Mouse (Mus musculus) ovary, postnatal 14 days (tissue): Measurements from ENCODE around the gene Plxna4.

Experiments
- DNase-seq: peaks from one replicate; pipeline ENCODE4 v3.0.0; 2022; ENCODE audit warnings: low spot score

The Plxna4 gene

GRCm38 (mm10) chr6:32251674-32252073 is 336.3 kb downstream of the Plxna4 start:
- DNase-seq: no peak

DNA sequence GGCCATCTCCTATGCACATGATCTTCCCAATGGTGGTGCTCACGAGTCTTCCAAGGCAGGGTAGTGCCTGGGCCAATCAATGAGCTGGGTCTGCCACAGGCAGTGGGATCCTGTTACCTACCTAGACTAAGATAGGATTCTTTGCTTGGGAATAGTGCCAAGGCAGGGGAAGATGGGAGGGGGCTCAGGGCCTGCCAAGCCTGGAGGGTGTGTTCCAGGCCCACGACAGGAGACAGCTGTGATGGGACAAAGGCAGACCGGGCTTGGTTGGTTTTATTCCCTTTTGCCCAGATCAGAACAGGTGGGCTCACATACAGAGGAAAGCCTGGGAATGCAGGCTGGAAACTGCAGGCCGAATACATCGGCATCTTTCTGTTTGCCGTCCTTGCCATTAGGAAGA is 342.0 kb downstream of the Plxna4 start:
- no peak for DNase-seq

GRCm38 (mm10) chr6:32243040-32243439 is 345.0 kb downstream of the Plxna4 start:
- no peak for DNase-seq

DNA sequence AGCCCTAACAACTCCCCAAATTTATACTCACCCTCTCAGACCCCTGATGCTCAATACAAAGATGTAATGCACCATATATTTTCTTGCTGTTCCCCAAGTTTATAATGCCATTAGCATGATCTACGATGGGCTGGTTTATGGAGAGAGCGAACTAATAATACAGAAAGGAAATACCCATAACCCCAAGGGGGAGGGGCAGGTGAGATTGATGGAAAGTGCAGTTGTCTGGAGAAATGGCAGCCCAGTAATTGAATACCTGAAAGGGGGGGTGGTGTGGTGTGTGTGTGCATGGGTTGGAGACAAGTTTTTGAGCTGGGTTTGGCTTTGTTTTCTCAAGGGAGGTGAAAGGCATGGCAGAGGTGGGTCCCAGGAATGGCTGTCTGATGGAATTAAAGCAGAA is 356.6 kb downstream of the Plxna4 start:
- DNase-seq: no peak

- no peak for DNase-seq
Observed at GRCm38 (mm10) chr6:32226636-32227035, 361.4 kb downstream of the Plxna4 start.

DNA sequence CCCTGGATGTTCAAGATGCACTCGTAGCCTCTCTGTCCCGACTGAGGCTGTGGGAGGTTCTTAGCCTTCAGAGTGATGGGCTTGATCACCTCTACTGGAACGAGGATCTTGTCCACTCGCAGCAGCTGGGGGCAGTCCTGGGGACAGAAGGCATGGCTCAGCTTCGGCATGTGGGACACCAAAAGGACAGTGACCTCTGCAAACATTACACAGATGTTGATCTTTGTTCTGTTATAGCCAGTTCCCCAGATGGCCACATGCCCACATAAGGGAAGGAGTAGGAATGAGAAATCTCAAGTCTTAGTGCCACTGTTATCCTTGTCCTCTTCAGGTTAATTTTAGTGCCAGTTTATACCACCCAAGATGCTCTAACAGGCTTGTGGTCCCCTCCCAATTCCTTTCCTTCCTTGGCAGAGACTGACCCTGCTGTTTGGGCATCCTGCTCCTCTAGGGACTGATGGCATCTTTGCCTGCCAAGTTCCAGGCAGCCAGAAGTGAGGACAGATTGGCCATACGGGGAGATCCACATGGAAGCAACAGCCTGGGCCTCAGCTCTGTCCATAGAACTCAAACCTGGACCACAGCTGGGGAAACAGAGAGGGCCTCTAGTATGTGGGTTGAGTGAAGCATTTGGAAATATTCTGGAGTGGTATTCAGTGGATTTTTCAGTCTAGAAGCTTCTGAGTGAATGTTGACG is 363.8 kb downstream of the Plxna4 start:
- no peak for DNase-seq

- no peak for DNase-seq
Observed at GRCm38 (mm10) chr6:32220765-32221164, 367.2 kb downstream of the Plxna4 start.

GRCm38 (mm10) chr6:32218544-32218943 is 369.4 kb downstream of the Plxna4 start:
- no peak for DNase-seq

GRCm38 (mm10) chr6:32212439-32212838 is 375.6 kb downstream of the Plxna4 start:
- no peak for DNase-seq

- DNase-seq: no peak
Observed at GRCm38 (mm10) chr6:32210139-32210538, 377.9 kb downstream of the Plxna4 start.

GRCm38 (mm10) chr6:32208951-32209350 is 379.0 kb downstream of the Plxna4 start:
- DNase-seq: no peak

- no peak for DNase-seq
Observed at GRCm38 (mm10) chr6:32204253-32204652, 383.7 kb downstream of the Plxna4 start.

- no peak for DNase-seq
Observed at GRCm38 (mm10) chr6:32203389-32203788, 384.6 kb downstream of the Plxna4 start.

DNA sequence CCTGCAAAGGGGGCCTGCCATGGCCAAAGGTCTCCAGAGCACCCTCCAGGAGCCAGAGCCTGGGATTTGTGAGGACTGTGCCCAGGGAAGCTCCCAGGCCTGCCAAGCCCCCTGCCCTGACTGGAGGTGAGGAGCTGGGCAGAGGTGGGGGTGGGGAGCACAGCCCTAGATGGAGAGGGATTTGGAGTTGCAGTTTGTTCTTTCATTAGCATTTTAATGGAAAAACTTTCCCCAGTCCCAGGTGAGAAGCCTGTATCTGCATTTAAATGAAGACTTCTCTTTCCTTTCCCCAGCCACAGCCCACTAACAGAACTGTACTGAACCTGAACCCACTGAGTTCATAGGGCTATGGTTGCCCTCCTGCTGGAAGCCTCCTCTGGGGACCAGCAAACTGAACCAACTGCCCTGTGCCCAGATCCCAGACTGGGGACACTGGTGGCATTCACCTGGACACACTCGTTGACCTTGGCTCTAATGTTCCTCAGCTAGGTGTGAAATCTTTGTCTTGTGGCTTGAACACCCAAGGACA is 385.3 kb downstream of the Plxna4 start:
- no peak for DNase-seq

DNA sequence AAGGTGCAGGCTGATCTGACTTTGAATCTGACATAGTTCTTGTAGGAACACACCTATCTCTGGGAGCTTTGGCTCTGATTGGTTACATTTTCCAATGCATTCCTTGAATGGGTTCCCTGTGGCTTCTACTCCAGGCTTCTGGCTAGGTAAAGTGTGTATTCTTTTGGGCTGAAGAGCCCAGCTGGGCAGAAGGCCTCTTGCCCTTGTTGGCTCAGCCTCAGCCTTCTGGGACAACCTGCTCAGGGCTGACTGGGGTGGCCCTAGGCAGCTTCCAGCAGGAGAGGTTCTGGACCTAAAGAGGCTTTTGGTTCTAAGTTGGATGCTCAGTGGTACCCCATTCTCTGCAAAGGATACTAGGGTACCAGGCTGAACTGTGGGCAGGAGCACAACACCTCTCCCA is 386.5 kb downstream of the Plxna4 start:
- DNase-seq: no peak

GRCm38 (mm10) chr6:32199616-32200015 is 388.4 kb downstream of the Plxna4 start:
- DNase-seq: no peak

GRCm38 (mm10) chr6:32196913-32197312 is 391.1 kb downstream of the Plxna4 start:
- no peak for DNase-seq

- no peak for DNase-seq
Observed at GRCm38 (mm10) chr6:32193046-32193445, 394.9 kb downstream of the Plxna4 start.

DNA sequence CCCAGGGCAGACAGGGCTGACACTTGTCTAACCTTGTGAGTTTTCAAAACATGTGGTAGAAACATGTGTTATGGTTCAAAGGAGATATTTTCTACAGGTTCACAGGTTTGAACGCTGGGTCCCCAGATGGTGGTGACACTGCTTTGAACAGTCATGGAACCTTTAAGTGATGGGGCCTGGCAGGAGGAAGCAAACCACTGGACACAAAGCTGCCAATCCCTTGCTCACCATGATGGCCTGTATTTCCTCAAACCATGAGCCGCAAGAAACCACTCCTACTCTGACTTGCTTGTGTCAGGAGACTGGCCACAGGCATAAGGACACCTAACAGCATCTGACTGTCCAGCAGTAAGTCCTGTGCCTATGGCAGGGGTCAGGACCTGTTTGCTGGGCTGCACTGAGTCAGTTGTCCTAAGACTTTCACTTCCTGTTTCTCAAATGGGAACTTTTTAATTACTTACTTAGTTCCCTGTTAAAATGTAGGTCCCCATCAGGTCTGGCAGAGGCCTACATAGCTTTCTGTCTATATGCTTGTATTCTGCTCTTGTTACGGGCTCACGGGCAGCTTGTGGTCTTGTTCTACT is 403.5 kb downstream of the Plxna4 start:
- no peak for DNase-seq

DNA sequence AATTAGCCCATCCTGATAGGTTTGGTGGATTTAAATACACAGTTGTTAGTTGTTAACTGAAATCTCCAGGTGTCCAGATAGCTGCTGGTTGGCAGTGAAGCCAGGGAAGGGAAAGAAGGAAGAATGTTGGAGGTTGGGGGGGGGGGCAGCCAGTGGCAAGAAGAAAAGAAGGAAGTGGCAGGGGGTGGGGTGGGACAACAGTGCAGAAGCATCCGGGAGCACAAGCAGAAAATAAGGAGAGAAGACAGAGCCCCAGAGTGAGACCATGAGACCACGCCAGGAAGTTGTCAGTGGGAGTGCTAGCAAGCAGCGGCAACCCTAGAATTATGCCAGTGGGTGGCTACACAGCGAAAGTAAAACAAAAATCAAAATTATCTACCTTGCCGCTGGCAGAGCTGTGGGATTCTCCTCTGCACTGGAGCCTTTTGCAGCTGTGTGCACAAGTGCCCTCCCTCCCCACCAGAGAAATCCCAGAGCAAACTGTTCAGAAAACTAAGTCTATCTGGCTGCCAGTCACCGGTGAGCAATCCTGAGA is 404.3 kb downstream of the Plxna4 start:
- no peak for DNase-seq

GRCm38 (mm10) chr6:32180012-32180358 is 408.0 kb downstream of the Plxna4 start:
- DNase-seq: no peak

DNA sequence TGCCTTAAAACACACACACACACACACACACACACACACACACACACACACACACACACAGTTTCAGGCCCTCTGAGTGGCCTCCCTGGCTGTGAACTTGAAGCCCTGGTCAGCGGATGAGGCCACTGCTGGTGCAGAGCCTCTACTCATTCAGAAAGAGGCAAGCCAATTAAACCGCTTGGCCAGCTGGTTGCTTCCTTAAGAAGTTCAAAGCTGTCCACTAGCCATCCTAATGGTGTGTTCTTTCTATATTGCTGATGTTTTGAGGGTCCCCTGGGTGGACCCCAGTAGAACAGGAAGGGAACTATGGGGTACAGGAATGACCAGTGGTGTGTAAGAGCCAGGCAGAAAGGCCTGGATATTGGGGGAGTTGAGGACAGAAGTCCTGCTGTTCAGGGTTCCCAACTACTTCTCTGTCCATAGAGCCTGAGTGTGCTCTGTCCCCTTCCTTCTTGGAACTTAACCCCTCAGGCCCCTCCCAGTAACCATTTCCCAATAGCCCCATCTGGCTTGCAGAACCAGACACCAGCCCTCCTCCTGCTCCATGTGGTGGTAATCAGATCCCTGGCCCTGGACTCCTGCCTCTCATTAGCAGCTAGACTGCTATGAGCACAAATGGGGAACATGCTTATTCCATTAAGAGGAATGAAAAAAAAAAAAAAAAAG is 408.5 kb downstream of the Plxna4 start:
- no peak for DNase-seq

DNA sequence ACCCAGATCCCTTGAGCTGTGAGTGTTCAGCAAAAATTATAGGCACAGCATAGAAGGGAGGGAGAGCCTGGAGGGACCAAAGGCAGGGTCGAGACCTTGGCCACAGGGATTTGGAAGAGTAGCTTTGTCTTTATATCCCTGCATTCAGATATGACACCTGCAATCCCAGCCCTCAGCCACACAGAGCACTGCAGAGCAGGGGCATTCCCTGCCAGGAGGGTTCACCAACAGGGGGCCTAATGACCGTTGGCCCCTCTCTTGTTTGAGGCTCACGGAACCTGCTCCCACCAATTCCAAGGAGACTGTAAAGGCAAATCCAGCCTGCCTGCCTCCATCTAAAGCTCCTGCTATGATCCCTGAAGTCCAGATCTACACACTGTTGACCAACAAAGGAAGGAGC is 410.1 kb downstream of the Plxna4 start:
- no peak for DNase-seq
